In genomic region chr11:65861476-65861875, GRCm38 (mm10) we compare ENCODE assay signal across 25 mouse cellular contexts. TPM values are rescaled to one million over a fixed set of nuclear protein-coding genes. Genes with fewer than 3 reads are reported as not detected.
DNase-seq lines count a peak whose midpoint lies in the region; ATAC-seq lines count a peak whose summit lies in the region.
"Had no signal": no experiment of that assay in that cellular context is flagged by ENCODE, and none has a peak within 500 bp of the region (broad histone marks: within the 10 kb centered on the region; RNA-seq: fewer than 3 reads in every experiment).

No protein-coding gene starts in this region.

- 33% methylated on average over 4 of the region's 4 CpGs for WGBS in midbrain, embryonic 10.5 days
- 17% methylated on average over 4 of the region's 4 CpGs for WGBS in midbrain, embryonic 15.5 days
- 43% methylated on average over 4 of the region's 4 CpGs for WGBS in embryonic facial prominence, embryonic 14.5 days
- WGBS in stomach, embryonic 16.5 days = 13% methylated on average over 4 of the region's 4 CpGs

- peaks cover 17% of the 10 kb centered on the region for H3K4me1 ChIP-seq in midbrain, embryonic 10.5 days
- H3K4me1 ChIP-seq in midbrain, embryonic 15.5 days = no peaks in the 10 kb centered on the region
- H3K4me1 ChIP-seq in embryonic facial prominence, embryonic 14.5 days (ENCODE audit: control insufficient read depth, insufficient read depth, low read length) = no peaks in the 10 kb centered on the region
- H3K4me1 ChIP-seq in stomach, embryonic 16.5 days (ENCODE audit: control insufficient read depth, insufficient read depth, low read length) = peaks cover 5% of the 10 kb centered on the region
- H3K4me1 ChIP-seq: forebrain, embryonic 13.5 days; heart, embryonic 10.5 days; heart, embryonic 15.5 days; hindbrain, embryonic 12.5 days; limb, embryonic 13.5 days had no signal

- no peak overlapping the region for H3K9ac ChIP-seq in midbrain, embryonic 15.5 days
- no peak overlapping the region for H3K9ac ChIP-seq in embryonic facial prominence, embryonic 14.5 days (ENCODE audit: low read depth, low read length)
- H3K9ac ChIP-seq in stomach, embryonic 16.5 days (ENCODE audit: low read length) = no peak overlapping the region
- H3K9ac ChIP-seq: forebrain, embryonic 13.5 days; heart, embryonic 15.5 days; hindbrain, embryonic 12.5 days; limb, embryonic 13.5 days had no signal

- H3K27me3 ChIP-seq in midbrain, embryonic 10.5 days (ENCODE audit: low read depth, poor library complexity, severe bottlenecking) = no peaks in the 10 kb centered on the region
- H3K27me3 ChIP-seq in midbrain, embryonic 15.5 days (replicated peaks) = no peaks in the 10 kb centered on the region
- no peaks in the 10 kb centered on the region for H3K27me3 ChIP-seq in embryonic facial prominence, embryonic 14.5 days (replicated peaks; ENCODE audit: control insufficient read depth, insufficient read depth, low read length)
- H3K27me3 ChIP-seq in stomach, embryonic 16.5 days (ENCODE audit: control insufficient read depth, insufficient read depth, low read length) = no peaks in the 10 kb centered on the region
- H3K27me3 ChIP-seq: heart, embryonic 15.5 days; hindbrain, embryonic 12.5 days; limb, embryonic 13.5 days had no signal

- no peak for ATAC-seq in midbrain, embryonic 15.5 days (replicated peaks)
- ATAC-seq in embryonic facial prominence, embryonic 14.5 days (ENCODE audit: low read depth) = peak; percentile 53; the same call in 1 of the 2 replicates
- ATAC-seq in stomach, embryonic 16.5 days (ENCODE audit: insufficient read depth, low FRiP score) = peak; percentile 50; the same call in 1 of the 2 replicates
- ATAC-seq: forebrain, embryonic 13.5 days had no signal

- DNase-seq in midbrain, embryonic 10.5 days (ENCODE audit: low spot score) = peak; percentile 12
- peak; percentile 7 for DNase-seq in embryo, embryonic 10.5 days (ENCODE audit: low spot score)
- DNase-seq in embryonic facial prominence, embryonic 14.5 days (ENCODE audit: low spot score) = peak; percentile 22
- DNase-seq in left cerebral cortex, adult 9 months (ENCODE audit: low spot score in 2 of 2) = no peak
- DNase-seq in urinary bladder, adult 2 months (ENCODE audit: low spot score) = no peak
- DNase-seq: adrenal gland, postnatal 25 days; B cell, adult 2 months; cerebellum, adult 18-20 months; cerebellum, postnatal 14 days; gastrocnemius, postnatal 14 days; kidney, adult 11 months; kidney, postnatal 25 days; lung, postnatal 36 days; right cerebral cortex, postnatal 25 days; spleen, adult 18-20 months had no signal

- H3K36me3 ChIP-seq in midbrain, embryonic 10.5 days = no peaks in the 10 kb centered on the region
- H3K36me3 ChIP-seq in midbrain, embryonic 15.5 days (replicated peaks) = no peaks in the 10 kb centered on the region
- H3K36me3 ChIP-seq in embryonic facial prominence, embryonic 14.5 days (ENCODE audit: control insufficient read depth, insufficient read depth, low read length) = no peaks in the 10 kb centered on the region
- no peaks in the 10 kb centered on the region for H3K36me3 ChIP-seq in stomach, embryonic 16.5 days (ENCODE audit: control insufficient read depth, insufficient read depth, low read length)
- H3K36me3 ChIP-seq: heart, embryonic 10.5 days; heart, embryonic 15.5 days; hindbrain, embryonic 12.5 days; limb, embryonic 13.5 days had no signal

- H3K27ac ChIP-seq in midbrain, embryonic 10.5 days (replicated peaks) = no peak overlapping the region
- no peak overlapping the region for H3K27ac ChIP-seq in midbrain, embryonic 15.5 days
- H3K27ac ChIP-seq in embryonic facial prominence, embryonic 14.5 days (replicated peaks; ENCODE audit: low read depth, low read length) = no peak overlapping the region
- H3K27ac ChIP-seq in stomach, embryonic 16.5 days (ENCODE audit: low read length) = peak overlapping the region; percentile 69
- H3K27ac ChIP-seq: forebrain, embryonic 13.5 days; heart, embryonic 10.5 days; heart, embryonic 15.5 days; hindbrain, embryonic 12.5 days; layer of hippocampus, adult 2 months; left cerebral cortex, adult 2 months; limb, embryonic 13.5 days had no signal

- no peak overlapping the region for H3K4me3 ChIP-seq in midbrain, embryonic 10.5 days
- H3K4me3 ChIP-seq in midbrain, embryonic 15.5 days = no peak overlapping the region
- H3K4me3 ChIP-seq in embryonic facial prominence, embryonic 14.5 days (ENCODE audit: low read depth, low read length) = no peak overlapping the region
- no peak overlapping the region for H3K4me3 ChIP-seq in stomach, embryonic 16.5 days (replicated peaks; ENCODE audit: low read length)
- H3K4me3 ChIP-seq: forebrain, embryonic 13.5 days; heart, embryonic 10.5 days; heart, embryonic 15.5 days; hindbrain, embryonic 12.5 days; layer of hippocampus, adult 2 months; left cerebral cortex, adult 2 months; limb, embryonic 13.5 days had no signal

- no peaks in the 10 kb centered on the region for H3K9me3 ChIP-seq in midbrain, embryonic 10.5 days (replicated peaks)
- H3K9me3 ChIP-seq in midbrain, embryonic 15.5 days = no peaks in the 10 kb centered on the region
- H3K9me3 ChIP-seq in embryonic facial prominence, embryonic 14.5 days (ENCODE audit: control insufficient read depth, low read length) = no peaks in the 10 kb centered on the region
- no peaks in the 10 kb centered on the region for H3K9me3 ChIP-seq in stomach, embryonic 16.5 days (replicated peaks; ENCODE audit: control insufficient read depth, low read length)
- H3K9me3 ChIP-seq: forebrain, embryonic 13.5 days; heart, embryonic 10.5 days; heart, embryonic 15.5 days; hindbrain, embryonic 12.5 days; limb, embryonic 13.5 days had no signal

- no peak overlapping the region for H3K4me2 ChIP-seq in midbrain, embryonic 15.5 days
- no peak overlapping the region for H3K4me2 ChIP-seq in embryonic facial prominence, embryonic 14.5 days (ENCODE audit: low read depth, low read length)
- H3K4me2 ChIP-seq in stomach, embryonic 16.5 days (ENCODE audit: low read depth, low read length) = no peak overlapping the region
- H3K4me2 ChIP-seq: forebrain, embryonic 13.5 days; heart, embryonic 15.5 days; hindbrain, embryonic 12.5 days; limb, embryonic 13.5 days; liver, embryonic 11.5 days had no signal

RNA-seq across cellular contexts. Expression of gene Zkscan6, which starts 54.5 kb away (rescaled TPM):
- 13.3 and 15.8 TPM in 2 replicates for polyA plus RNA-seq in midbrain, embryonic 10.5 days (2016; fragmentation: Nextera tagmentation; extraction: Ambion mirVana)
- 19.7 and 20.1 TPM in 2 replicates for polyA plus RNA-seq in midbrain, embryonic 15.5 days (2015; fragmentation: Nextera tagmentation; extraction: Ambion mirVana)
- polyA plus RNA-seq in embryonic facial prominence, embryonic 14.5 days (2014; fragmentation: Nextera tagmentation; extraction: Ambion mirVana) = 11.4 and 14.7 TPM in 2 replicates
- polyA plus RNA-seq in stomach, embryonic 16.5 days (2015; fragmentation: Nextera tagmentation; extraction: Ambion mirVana) = 15.9 and 16.2 TPM in 2 replicates
- polyA plus RNA-seq in urinary bladder, adult 2 months (2012; rRNA removed) = 9.6 and 9.7 TPM in 2 replicates

Comparison
In these comparisons a context has a peak if more than half of its experiments do, and no peak if none do; other contexts are left out.
1. DNase-seq: peak in midbrain, embryonic 10.5 days (single experiment), embryo, embryonic 10.5 days (single experiment) and embryonic facial prominence, embryonic 14.5 days (single experiment); none in left cerebral cortex, adult 9 months (0 of 2) and urinary bladder, adult 2 months (single experiment).